Mouse (Mus musculus): ENCODE measurements around the gene Cfap65. TPM values are rescaled to one million over a fixed set of nuclear protein-coding genes. Genes with fewer than 3 reads are reported as not detected.

The Cfap65 gene
- total and polyA plus RNA-seq, 3 experiments, result 0.02 to 0.07 TPM; not detected in 1

- DNase-seq, result peak; percentile 45
Measured at GRCm38 (mm10) chr1:74882055-74882734, 53.2 kb downstream of the Cfap65 start.

- peak; percentile 73 for DNase-seq
Measured at GRCm38 (mm10) chr1:74880785-74881360, 54.5 kb downstream of the Cfap65 start.

- DNase-seq, result no peak
Measured at GRCm38 (mm10) chr1:74877199-74877598, 58.2 kb downstream of the Cfap65 start.

GRCm38 (mm10) chr1:74872218-74872617 lies 63.2 kb downstream of the Cfap65 start:
- DNase-seq, result no peak

- no peak for DNase-seq
Measured at GRCm38 (mm10) chr1:74861783-74862182, 73.6 kb downstream of the Cfap65 start.

- no peak for DNase-seq
Measured at GRCm38 (mm10) chr1:74859223-74859984, 76.0 kb downstream of the Cfap65 start.

- DNase-seq, result no peak
Measured at GRCm38 (mm10) chr1:74858805-74859204, 76.6 kb downstream of the Cfap65 start.

- DNase-seq, result peak; percentile 83
Measured at GRCm38 (mm10) chr1:74858171-74858719, 77.2 kb downstream of the Cfap65 start.

- no peak for DNase-seq
Measured at GRCm38 (mm10) chr1:74857677-74858076, 77.7 kb downstream of the Cfap65 start.

- no peak for DNase-seq
Measured at GRCm38 (mm10) chr1:74857201-74857600, 78.2 kb downstream of the Cfap65 start.

- no peak for DNase-seq
Measured at GRCm38 (mm10) chr1:74856791-74857190, 78.6 kb downstream of the Cfap65 start.

- DNase-seq, result no peak
Measured at GRCm38 (mm10) chr1:74856439-74856720, 79.0 kb downstream of the Cfap65 start.

- DNase-seq, result peak; percentile 10
Measured at GRCm38 (mm10) chr1:74855651-74856438, 79.6 kb downstream of the Cfap65 start.

- DNase-seq, result no peak
Measured at GRCm38 (mm10) chr1:74855156-74855555, 80.2 kb downstream of the Cfap65 start.

GRCm38 (mm10) chr1:74854306-74855056 lies 80.9 kb downstream of the Cfap65 start, which contains the start of gene Cdk5r2:
Gene Cdk5r2, plus strand, starts transcription at chr1:74854934.
- peak; percentile 92 for DNase-seq

Small RNA genes lying within 50 kb of the gene (microRNA-seq; reads per million reads assigned to microRNA genes)
- gene Mir375, result 46,289 to 86,889 reads per million in 2 experiments

Other genes starting within 250 kb of the Cfap65 start
- 10 to 100 TPM; 13.1 to 16.8 TPM for gene Cyp27a1, start 222.0 kb downstream of the Cfap65 start, total RNA-seq (2021)
- gene Cyp27a1, start 222.0 kb downstream of the Cfap65 start, polyA plus RNA-seq (2012; rRNA removed), result 8.7 and 9.5 TPM in 2 replicates
- under 1 TPM in 1 of 2 experiments, not detected in 1; 0.17 TPM for gene Prkag3, start 186.4 kb downstream of the Cfap65 start, total RNA-seq (2021)
- gene Prkag3, start 186.4 kb downstream of the Cfap65 start, polyA plus RNA-seq (2012; rRNA removed), result 0.20 and 0.26 TPM in 2 replicates
- 1 to 10 TPM; 2.3 to 5.7 TPM for gene Wnt6, start 163.7 kb downstream of the Cfap65 start, total RNA-seq (2021)
- 11.5 and 17.1 TPM in 2 replicates for gene Wnt6, start 163.7 kb downstream of the Cfap65 start, polyA plus RNA-seq (2012; rRNA removed)
- 1 to 10 TPM in 1 of 2 experiments, under 1 TPM in 1; 0.23 to 1.2 TPM for gene Wnt10a, start 144.1 kb downstream of the Cfap65 start, total RNA-seq (2021)
- 2.1 and 2.4 TPM in 2 replicates for gene Wnt10a, start 144.1 kb downstream of the Cfap65 start, polyA plus RNA-seq (2012; rRNA removed)
- gene Cdk5r2, start 80.7 kb downstream of the Cfap65 start, total RNA-seq (2021), result 1 to 10 TPM; 3.1 to 4.6 TPM
- gene Cdk5r2, start 80.7 kb downstream of the Cfap65 start, polyA plus RNA-seq (2012; rRNA removed), result 8.7 and 11.6 TPM in 2 replicates
- gene Fev, start 50.2 kb downstream of the Cfap65 start, total RNA-seq (2021), result 1 to 10 TPM; 1.3 to 2.0 TPM
- gene Fev, start 50.2 kb downstream of the Cfap65 start, polyA plus RNA-seq (2012; rRNA removed), result 1.8 and 3.1 TPM in 2 replicates
- 1 to 10 TPM in 1 of 2 experiments, under 1 TPM in 1; 0.52 to 1.8 TPM for gene Cryba2, start 42.5 kb downstream of the Cfap65 start, total RNA-seq (2021)
- gene Cryba2, start 42.5 kb downstream of the Cfap65 start, polyA plus RNA-seq (2012; rRNA removed), result 0.55 and 0.85 TPM in 2 replicates
- under 1 TPM in 1 of 2 experiments, not detected in 1; 0.31 TPM for gene Ihh, start 16.1 kb upstream of the Cfap65 start, total RNA-seq (2021)
- gene Ihh, start 16.1 kb upstream of the Cfap65 start, polyA plus RNA-seq (2012; rRNA removed), result 0.03 and 0.32 TPM in 2 replicates
- 1 to 10 TPM; 5.7 to 8.8 TPM for gene Nhej1, start 189.6 kb upstream of the Cfap65 start, total RNA-seq (2021)
- 3.4 and 3.5 TPM in 2 replicates for gene Nhej1, start 189.6 kb upstream of the Cfap65 start, polyA plus RNA-seq (2012; rRNA removed)
- gene Slc23a3, start 198.3 kb upstream of the Cfap65 start, total RNA-seq (2021), result under 1 TPM; 0.23 to 0.41 TPM
- gene Slc23a3, start 198.3 kb upstream of the Cfap65 start, polyA plus RNA-seq (2012; rRNA removed), result 0.36 and 0.46 TPM in 2 replicates
- 10 to 100 TPM; 27.3 to 33.9 TPM for gene Cnppd1, start 207.1 kb upstream of the Cfap65 start, total RNA-seq (2021)
- gene Cnppd1, start 207.1 kb upstream of the Cfap65 start, polyA plus RNA-seq (2012; rRNA removed), result 36.3 and 37.6 TPM in 2 replicates
- gene Retreg2, start 207.2 kb upstream of the Cfap65 start, total RNA-seq (2021), result 100 to 1,000 TPM in 1 of 2 experiments, 10 to 100 TPM in 1; 80.4 to 101 TPM
- gene Retreg2, start 207.2 kb upstream of the Cfap65 start, polyA plus RNA-seq (2012; rRNA removed), result 127 and 143 TPM in 2 replicates
- gene Zfand2b, start 233.0 kb upstream of the Cfap65 start, total RNA-seq (2021), result 10 to 100 TPM; 33.1 to 36.8 TPM
- gene Zfand2b, start 233.0 kb upstream of the Cfap65 start, polyA plus RNA-seq (2012; rRNA removed), result 63.1 and 68.5 TPM in 2 replicates
- 10 to 100 TPM; 24.2 to 31.7 TPM for gene Abcb6, start 244.8 kb upstream of the Cfap65 start, total RNA-seq (2021)
- 23.2 and 23.3 TPM in 2 replicates for gene Abcb6, start 244.8 kb upstream of the Cfap65 start, polyA plus RNA-seq (2012; rRNA removed)